Mouse (Mus musculus) CD4-positive, CD25-positive, alpha-beta regulatory T cell, adult 4 months (primary cell): Measurements from ENCODE around the gene Dusp22. TPM values are rescaled to one million over a fixed set of nuclear protein-coding genes. Genes with fewer than 3 reads are reported as not detected.

Experiments used
- ATAC-seq: one replicate; pipeline ENCODE4 v1.8.0; 2017
- polyA plus RNA-seq, 2 experiments: library from polyadenylated mRNA; unstranded; fragments of 100-300 nt; shearing (Covaris generic); gene quantifications; one replicate each; pipeline ENCODE4 v1.2.1; 2017

Dusp22 gene
- polyA plus RNA-seq, 2 experiments from 2014 or later = 3.3 to 4.6 TPM

DNA sequence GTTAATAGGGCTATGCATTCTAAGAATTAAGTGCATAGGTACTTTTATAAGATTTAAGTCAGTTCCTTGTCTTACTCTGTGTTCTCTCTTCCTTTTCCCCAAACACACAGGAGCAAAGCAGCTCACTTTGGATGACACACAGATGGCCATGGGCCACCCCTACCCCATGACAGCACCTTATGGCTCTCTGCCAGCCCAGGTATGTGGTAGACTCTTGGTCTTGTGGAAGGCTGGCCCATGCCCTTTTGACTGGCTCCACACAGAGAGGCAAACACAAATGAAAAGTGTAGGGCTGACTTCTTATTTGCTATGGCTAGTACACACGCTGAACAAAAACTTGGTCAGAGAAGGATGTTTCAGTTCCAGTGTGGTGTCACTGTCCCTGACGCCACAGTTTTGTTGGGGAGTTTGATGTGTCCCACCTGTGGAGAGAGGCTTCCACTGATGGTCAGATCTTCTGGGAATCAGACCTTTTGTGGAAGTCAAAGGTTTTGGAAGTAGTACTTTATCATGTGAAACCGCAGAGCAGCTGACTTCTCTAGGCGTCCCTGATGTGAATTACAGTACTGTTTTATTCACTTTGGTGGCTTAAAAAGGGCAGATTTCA lies 92.9 kb downstream of the Dusp22 start:
- no peak for ATAC-seq

GRCm38 (mm10) chr13:30753441-30753840 lies 93.6 kb downstream of the Dusp22 start:
- no peak for ATAC-seq

DNA sequence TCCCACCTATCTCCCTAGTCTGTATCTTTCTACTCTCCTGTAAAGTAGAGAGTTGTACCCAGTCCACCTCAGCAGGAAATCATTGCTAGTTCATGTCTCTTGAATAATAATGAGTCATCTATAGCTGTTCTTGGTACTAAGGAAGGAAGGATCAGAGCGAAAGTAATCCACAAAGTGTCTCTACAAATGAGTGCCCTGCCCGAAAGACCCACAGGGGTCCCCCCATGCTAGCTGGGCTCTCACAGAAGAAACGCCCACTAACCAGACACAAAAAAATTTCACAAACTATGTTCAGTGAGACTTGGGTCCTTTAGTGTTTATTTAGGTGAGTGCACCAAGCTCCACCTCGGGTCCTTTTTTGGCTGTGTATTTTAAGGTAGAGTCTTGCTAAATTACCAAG lies 94.3 kb downstream of the Dusp22 start:
- ATAC-seq = peak; percentile 43

- no peak for ATAC-seq
Measured at GRCm38 (mm10) chr13:30754825-30755476, 95.2 kb downstream of the Dusp22 start.

GRCm38 (mm10) chr13:30755577-30755976 lies 95.8 kb downstream of the Dusp22 start:
- ATAC-seq = no peak

DNA sequence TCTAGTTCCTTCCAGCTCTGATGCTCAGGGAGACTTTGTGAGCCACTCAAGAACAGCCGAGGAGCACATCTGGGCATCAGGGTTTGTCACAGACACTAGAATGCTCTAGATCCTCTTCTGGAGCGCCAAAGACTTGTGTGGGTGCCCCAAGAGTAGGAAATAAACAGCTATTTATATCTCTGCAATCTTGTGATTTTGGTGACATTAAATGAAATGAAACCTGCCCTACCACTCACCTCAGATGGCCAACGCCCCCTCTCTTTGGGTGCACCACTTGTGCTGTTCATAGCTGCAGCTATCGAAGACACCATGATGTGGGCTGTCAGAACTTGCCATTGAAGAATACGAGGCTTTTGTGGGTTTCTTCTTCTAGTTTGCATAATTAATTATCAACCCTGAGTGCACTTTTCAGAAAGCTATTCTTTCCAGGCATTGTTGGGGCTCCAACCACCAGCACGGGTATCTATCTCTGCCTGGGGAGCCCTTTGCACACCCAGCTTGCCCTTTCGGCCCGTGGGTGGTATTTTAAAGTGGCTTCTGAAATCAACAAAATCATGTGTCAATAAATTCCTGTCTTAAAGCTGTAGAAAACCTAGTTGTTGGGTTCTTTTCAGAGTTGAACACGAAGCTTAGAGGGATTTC lies 96.3 kb downstream of the Dusp22 start:
- ATAC-seq = no peak

- no peak for ATAC-seq
Measured at GRCm38 (mm10) chr13:30757264-30757900, 97.6 kb downstream of the Dusp22 start.

DNA sequence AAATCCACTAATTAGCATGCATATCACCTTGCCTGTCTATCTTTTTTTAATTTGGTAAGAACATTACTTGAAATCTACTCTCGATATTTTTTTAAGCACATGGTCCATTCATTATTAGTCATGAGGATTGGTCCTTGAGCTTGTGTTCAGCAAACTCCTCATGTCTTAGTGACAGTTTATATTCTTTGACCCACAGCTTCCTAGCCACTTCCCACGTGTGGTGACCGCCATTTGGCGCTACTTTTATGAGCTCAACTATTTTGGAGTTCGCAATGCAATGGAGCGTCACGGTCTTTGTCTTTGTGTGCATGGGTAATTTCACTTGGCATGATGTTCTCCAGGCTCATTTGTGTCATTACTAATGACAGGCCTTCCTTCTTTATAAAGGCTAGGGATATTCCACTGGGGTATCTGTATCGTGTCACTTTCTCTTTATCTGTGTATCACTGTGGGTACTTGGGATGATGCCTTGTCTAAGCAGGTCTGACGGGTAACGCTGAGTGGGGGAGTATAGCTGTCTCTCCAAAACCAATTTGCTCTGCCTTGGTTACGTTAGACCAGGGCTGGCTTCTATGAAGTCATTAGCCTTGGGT lies 99.1 kb downstream of the Dusp22 start:
- ATAC-seq = no peak

DNA sequence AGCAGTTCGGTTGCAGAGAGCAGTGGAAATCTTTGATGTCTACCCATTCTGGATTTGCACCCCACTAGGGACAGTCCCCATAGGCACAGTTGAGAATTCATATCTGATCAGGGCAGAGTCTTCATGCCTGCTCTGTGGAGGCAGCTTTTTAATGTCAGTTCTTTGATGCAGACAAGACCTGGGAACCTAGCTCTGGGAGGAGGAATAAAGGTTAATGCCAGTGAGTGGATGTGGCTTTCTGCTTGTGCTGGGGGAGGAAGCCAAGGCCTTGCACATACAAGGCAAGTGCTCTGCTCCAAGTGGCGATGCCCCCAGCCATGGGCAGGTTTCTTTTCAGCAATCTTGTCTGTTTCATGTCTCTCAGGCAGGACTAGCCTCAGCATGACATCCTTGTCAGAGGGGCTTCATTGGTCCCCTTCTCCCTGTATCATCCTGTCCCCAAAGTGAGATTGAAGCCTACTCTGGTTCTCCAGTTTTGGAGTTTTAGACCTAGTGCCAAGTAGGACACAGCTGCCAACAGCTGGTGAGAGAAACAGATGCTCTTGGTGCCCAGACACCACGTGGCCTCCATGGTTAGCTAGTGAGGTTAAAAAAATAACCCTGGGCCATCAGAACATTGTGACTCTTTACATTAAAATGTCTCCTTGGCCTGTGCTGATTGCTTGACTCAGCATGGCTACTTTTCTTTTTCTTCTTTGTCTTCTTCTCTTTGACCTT lies 100.7 kb downstream of the Dusp22 start:
- ATAC-seq = peak; percentile 86

Other genes with a start within 250 kb of the Dusp22 start
- 10 to 100 TPM; 93.1 to 99.9 TPM for gene Uqcrfs1, start 114.6 kb upstream of the Dusp22 start, polyA plus RNA-seq
- gene Irf4, start 89.2 kb downstream of the Dusp22 start, polyA plus RNA-seq = 10 to 100 TPM; 14.8 to 22.6 TPM